Mouse (Mus musculus) liver, postnatal 0 days (tissue): Measurements from ENCODE around the gene Zfp428. TPM values are rescaled to one million over a fixed set of nuclear protein-coding genes. Genes with fewer than 3 reads are reported as not detected.
"Not testable (repeated sequence)": the region's sequence is repeated elsewhere in the genome, so short reads cannot be mapped to it uniquely, and the experiment has no call there.

ENCODE experiments used
- ATAC-seq: fragments of 200-750 bp; cut with Nextera tagmentation; 2 replicates; pipeline ENCODE4 v1.8.0; 2017; ENCODE audit warnings: mild to moderate bottlenecking, moderate library complexity
- DNase-seq: peaks from one replicate; pipeline ENCODE4 v3.0.0-alpha.2; 2016
- H3K27ac ChIP-seq: fragments of 300-500 bp; sonication (generic); 2 replicates; pipeline ENCODE4 v1.5.1; 2014; ENCODE audit warnings: antibody characterized with exemption, moderate library complexity, mild to moderate bottlenecking, low read depth
- H3K27me3 ChIP-seq: fragments of 300-500 bp; sonication (generic); 2 replicates; pipeline ENCODE4 v1.6.1; 2014; ENCODE audit warnings: low read length, control low read depth, mixed read lengths; ENCODE audit not compliant: insufficient read depth
- H3K36me3 ChIP-seq: fragments of 300-500 bp; sonication (generic); replicated peaks from 2 replicates; pipeline ENCODE4 v1.6.1; 2014; ENCODE audit warnings: mild to moderate bottlenecking, control low read depth, low read length, moderate library complexity, mixed read lengths; ENCODE audit not compliant: insufficient read depth
- H3K4me1 ChIP-seq: fragments of 300-500 bp; sonication (generic); 2 replicates; pipeline ENCODE4 v1.6.1; 2014; ENCODE audit warnings: antibody characterized with exemption, mild to moderate bottlenecking, control low read depth; ENCODE audit not compliant: insufficient read depth
- H3K4me2 ChIP-seq: fragments of 300-500 bp; sonication (generic); 2 replicates; pipeline ENCODE4 v1.6.1; 2014; ENCODE audit warnings: low read depth, mild to moderate bottlenecking, low read length, moderate library complexity, mixed read lengths
- H3K4me3 ChIP-seq: fragments of 300-500 bp; sonication (generic); 2 replicates; pipeline ENCODE4 v1.5.1; 2014; ENCODE audit warnings: low read depth, low read length
- H3K9ac ChIP-seq: fragments of 300-500 bp; sonication (generic); replicated peaks from 2 replicates; pipeline ENCODE4 v1.6.1; 2014; ENCODE audit warnings: mild to moderate bottlenecking, moderate library complexity
- H3K9me3 ChIP-seq: fragments of 300-500 bp; sonication (generic); 2 replicates; pipeline ENCODE4 v1.6.1; 2016; ENCODE audit warnings: mild to moderate bottlenecking, control low read depth, low read length, mixed read lengths
- CTCF ChIP-seq: sonication (generic); IDR thresholded peaks from 2 replicates; pipeline ENCODE4 v1.5.1; 2016; ENCODE audit warnings: antibody characterized with exemption, low read depth
- EP300 ChIP-seq: IDR thresholded peaks from 2 replicates; pipeline ENCODE4 v1.6.1; 2016; ENCODE audit warnings: antibody characterized with exemption, low read depth, mild to moderate bottlenecking
- WGBS: fragments of 180-500 bp; shearing (Covaris S2); extraction: QIAGEN DNeasy Blood & Tissue Kit; methylation state at CpG from one replicate; pipeline ENCODE4 v1.1.7; 2014; ENCODE audit not compliant: insufficient replicate concordance; 5-methylcytosine and 5-hydroxymethylcytosine counted together
- polyA plus RNA-seq: library from polyadenylated mRNA; unstranded; fragments of >200 nt; fragmentation: Nextera tagmentation; extraction: Ambion mirVana; gene quantifications from 2 replicates; pipeline ENCODE4 v1.2.1, GENCODE M21; 2015

The Zfp428 gene
- polyA plus RNA-seq, 1 experiment from 2014 or later, result 4.1 TPM

GRCm38 (mm10) chr7:24479685-24480084 lies 27.1 kb upstream of the Zfp428 start:
- Histone ChIP-seq H3K4me1 (peaks cover 11% of the 10 kb centered on the region), H3K27ac (no peak overlapping the region), H3K9ac (no peak overlapping the region), H3K9me3 (peaks cover 3% of the 10 kb centered on the region; the same call in 1 of the 2 replicates), H3K4me2 (no peak overlapping the region), H3K4me3 (no peak overlapping the region), H3K36me3 (no peaks in the 10 kb centered on the region; the same call in 1 of the 2 replicates), H3K27me3 (peaks cover 37% of the 10 kb centered on the region)
- DNase-seq, result no peak
- 78% methylated on average over 2 of the region's 2 CpGs for WGBS
- TF ChIP-seq EP300 (no peak), CTCF (no peak)
- ATAC-seq, result no peak

- WGBS, result 62% methylated on average over 18 of the region's 18 CpGs
- H3K4me1 ChIP-seq, result peaks cover 11% of the 10 kb centered on the region
- H3K36me3 ChIP-seq, result no peaks in the 10 kb centered on the region
- peaks cover 3% of the 10 kb centered on the region; the same call in 1 of the 2 replicates for H3K9me3 ChIP-seq
- TF ChIP-seq CTCF (no peak), EP300 (no peak)
- H3K27ac ChIP-seq, result no peak overlapping the region
- DNase-seq (no peak), ATAC-seq (no peak)
- peaks cover 40% of the 10 kb centered on the region for H3K27me3 ChIP-seq
- H3K9ac ChIP-seq, result no peak overlapping the region
- no peak overlapping the region for H3K4me3 ChIP-seq
- no peak overlapping the region for H3K4me2 ChIP-seq
These were observed 26.5 kb upstream of the Zfp428 start for GRCm38 (mm10) chr7:24480121-24480941.

GRCm38 (mm10) chr7:24480986-24481473 lies 25.8 kb upstream of the Zfp428 start:
- H3K9ac ChIP-seq, result no peak overlapping the region
- H3K4me1 ChIP-seq, result peaks cover 11% of the 10 kb centered on the region
- peak overlapping the region; percentile 86 for H3K4me2 ChIP-seq
- H3K27ac ChIP-seq, result no peak overlapping the region
- H3K36me3 ChIP-seq, result no peaks in the 10 kb centered on the region
- peaks cover 3% of the 10 kb centered on the region; the same call in 1 of the 2 replicates for H3K9me3 ChIP-seq
- H3K27me3 ChIP-seq, result peaks cover 42% of the 10 kb centered on the region
- peak overlapping the region; percentile 52 for H3K4me3 ChIP-seq
- 11% methylated on average over 14 of the region's 14 CpGs for WGBS
- DNase-seq, result no peak
- TF ChIP-seq EP300 (no peak), CTCF (no peak)
- ATAC-seq, result no peak

DNA sequence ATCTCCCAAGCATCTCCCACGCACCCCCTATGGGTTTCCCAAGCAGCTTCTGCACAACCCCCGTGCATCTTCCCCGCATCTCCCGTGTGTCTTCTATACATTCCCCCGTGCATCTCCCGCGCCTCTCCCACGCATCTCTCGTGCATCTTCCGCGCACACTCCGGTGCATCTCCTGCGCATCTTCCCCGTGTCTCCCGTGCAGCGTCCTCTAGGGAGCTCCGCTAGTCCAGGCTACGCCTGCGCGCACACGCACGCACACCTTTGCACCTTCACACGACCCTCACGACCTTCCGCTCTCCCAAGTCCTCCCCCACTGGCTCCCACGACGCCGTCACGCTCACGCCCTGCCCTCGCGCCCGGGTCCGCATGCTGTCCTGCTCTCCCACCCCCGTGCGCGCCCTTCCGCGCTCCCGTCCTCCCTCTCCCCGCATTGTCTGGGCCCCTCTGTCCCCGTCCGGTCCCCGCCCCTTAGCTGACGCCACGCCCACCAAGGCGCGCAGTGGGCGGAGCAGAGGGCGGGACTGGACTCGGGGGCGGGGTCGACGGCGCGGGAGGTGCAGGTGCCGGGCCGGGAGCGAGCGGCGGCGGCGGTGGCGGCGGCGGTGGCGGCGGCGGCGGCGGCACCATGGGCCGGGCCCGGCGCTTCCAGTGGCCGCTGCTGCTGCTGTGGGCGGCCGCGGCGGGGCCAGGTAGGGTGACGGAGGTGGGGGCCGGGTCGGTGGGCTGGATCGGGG lies 25.2 kb upstream of the Zfp428 start, which contains the start of gene Cadm4:
TSS of gene Cadm4 (plus strand) at position 550 of the 734 bp plus-strand sequence.
- Histone ChIP-seq H3K9ac (peak within 1 kb of the TSS; percentile 44), H3K36me3 (no peaks in the 10 kb centered on the region), H3K9me3 (peaks cover 3% of the 10 kb centered on the region; the same call in 1 of the 2 replicates), H3K27me3 (peaks cover 42% of the 10 kb centered on the region), H3K27ac (no peak within 1 kb of the TSS), H3K4me3 (peak within 1 kb of the TSS; percentile 52), H3K4me2 (peak within 1 kb of the TSS; percentile 86), H3K4me1 (peaks cover 11% of the 10 kb centered on the region)
- peak; percentile 87 for ATAC-seq
- TF ChIP-seq EP300 (no peak), CTCF (no peak)
- DNase-seq, result peak; percentile 87
- WGBS, result under 1% methylated on average over 57 of the region's 83 CpGs

GRCm38 (mm10) chr7:24482208-24483020 lies 24.4 kb upstream of the Zfp428 start:
- 9% methylated on average over 15 of the region's 38 CpGs for WGBS
- DNase-seq, result no peak

DNA sequence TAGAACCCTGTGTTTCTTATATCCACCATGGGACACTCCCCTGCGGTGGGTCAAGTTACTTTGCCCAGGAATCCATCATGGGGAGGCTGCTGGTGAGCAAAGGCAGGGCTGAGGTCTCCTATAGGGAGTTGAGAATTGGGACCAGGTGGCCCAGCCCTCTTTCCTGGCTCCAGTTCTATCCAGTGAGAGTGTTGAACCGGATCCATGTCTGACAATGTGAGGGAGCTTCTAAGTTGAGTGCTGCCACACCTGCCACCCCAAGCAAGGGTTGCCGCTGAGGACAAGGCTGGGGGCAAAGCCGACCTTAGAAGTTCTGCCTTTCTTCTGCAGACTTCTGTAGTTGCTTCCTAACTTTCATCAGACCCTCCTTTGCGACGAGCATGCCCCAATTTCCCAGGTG lies 23.5 kb upstream of the Zfp428 start:
- not testable (repeated sequence) for H3K4me3 ChIP-seq, H3K9me3 ChIP-seq, ATAC-seq, H3K4me2 ChIP-seq, H3K36me3 ChIP-seq, H3K9ac ChIP-seq, DNase-seq, H3K27ac ChIP-seq
- peaks cover 16% of the 10 kb centered on the region for H3K4me1 ChIP-seq
- peaks cover 42% of the 10 kb centered on the region for H3K27me3 ChIP-seq
- WGBS, result 45% methylated on average over 6 of the region's 6 CpGs

More at GRCm38 (mm10) chr7:24482208-24483020, 24.4 kb upstream of the Zfp428 start:
- peak overlapping the region; percentile 86 for H3K4me2 ChIP-seq
- peaks cover 3% of the 10 kb centered on the region; the same call in 1 of the 2 replicates for H3K9me3 ChIP-seq
- 0 out of 2 replicates have a peak, but pooled peaks have one; percentile 2 for ATAC-seq
- peak overlapping the region; percentile 44 for H3K9ac ChIP-seq
- peak overlapping the region; percentile 52 for H3K4me3 ChIP-seq
- peaks cover 16% of the 10 kb centered on the region for H3K4me1 ChIP-seq
- H3K27ac ChIP-seq, result no peak overlapping the region
- H3K36me3 ChIP-seq, result no peaks in the 10 kb centered on the region
- no peak for TF ChIP-seq CTCF
- TF ChIP-seq EP300, result no peak
- peaks cover 42% of the 10 kb centered on the region for H3K27me3 ChIP-seq
